Mouse (Mus musculus): Measurements from ENCODE around the gene Lin7c. TPM values are rescaled to one million over a fixed set of nuclear protein-coding genes. Genes with fewer than 3 reads are reported as not detected.

Lin7c gene
- polyA plus RNA-seq, 1 experiment from 2014 or later = 256 TPM

DNA sequence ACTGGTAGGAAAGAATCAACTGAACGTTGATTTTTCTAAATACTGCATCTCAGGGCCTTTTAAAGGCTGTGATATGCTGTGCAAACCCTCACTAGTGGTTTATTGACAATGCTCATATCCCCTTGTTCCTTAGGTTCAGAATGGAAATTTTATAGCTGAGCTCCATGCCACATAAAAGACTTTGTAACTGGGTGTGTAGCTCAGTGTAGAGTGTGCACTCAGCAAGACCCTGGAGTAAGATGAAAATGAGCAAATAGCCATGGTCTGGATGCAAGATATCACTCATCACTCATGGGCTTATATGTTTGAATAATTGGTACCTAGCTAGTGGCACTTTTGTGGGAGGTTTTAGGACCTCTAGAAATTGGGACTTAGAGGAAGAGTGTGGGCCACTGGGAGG, 9.0 kb upstream of the Lin7c start:
- no peak for ATAC-seq
- Histone ChIP-seq H3K36me3 (ENCODE audit: control insufficient read depth, insufficient read depth, low read length) (no peaks in the 10 kb centered on the region), H3K9ac (ENCODE audit: low read depth, low read length) (no peak overlapping the region), H3K27ac (ENCODE audit: low read length) (no peak overlapping the region), H3K4me3 (ENCODE audit: low read depth, low read length) (no peak overlapping the region), H3K4me2 (ENCODE audit: low read length) (no peak overlapping the region), H3K27me3 (ENCODE audit: control insufficient read depth, insufficient read depth, low read depth, low read length) (no peaks in the 10 kb centered on the region), H3K9me3 (replicated peaks; ENCODE audit: control insufficient read depth, low read length, poor library complexity, severe bottlenecking) (no peaks in the 10 kb centered on the region), H3K4me1 (ENCODE audit: control insufficient read depth, insufficient read depth, low read length) (no peaks in the 10 kb centered on the region)
- 63% methylated on average over 1 of the region's 1 CpGs for WGBS

DNA sequence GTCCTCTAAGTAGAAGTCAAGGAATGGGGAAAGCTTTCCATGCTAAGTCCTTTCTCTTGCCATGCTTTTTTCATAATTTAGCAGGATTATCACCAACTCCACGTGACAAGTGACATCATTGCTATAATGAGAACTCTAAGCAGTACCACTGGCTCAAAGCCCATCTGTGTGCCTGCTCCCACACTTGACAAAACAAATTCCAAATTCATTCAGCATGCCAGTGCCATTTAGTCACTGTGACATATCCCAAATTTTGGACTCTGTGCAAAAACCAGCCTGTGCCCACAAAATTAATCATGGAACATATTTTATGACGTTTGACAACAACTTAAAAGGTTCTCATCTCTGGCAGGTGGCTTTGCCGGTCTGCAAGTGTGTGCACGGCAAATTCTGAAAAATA, 6.5 kb upstream of the Lin7c start:
- no peaks in the 10 kb centered on the region for H3K36me3 ChIP-seq (ENCODE audit: control insufficient read depth, insufficient read depth, low read length)
- no peak overlapping the region for H3K27ac ChIP-seq (ENCODE audit: low read length)
- no peaks in the 10 kb centered on the region for H3K4me1 ChIP-seq (ENCODE audit: control insufficient read depth, insufficient read depth, low read length)
- H3K4me2 ChIP-seq (ENCODE audit: low read length) = no peak overlapping the region
- H3K27me3 ChIP-seq (ENCODE audit: control insufficient read depth, insufficient read depth, low read depth, low read length) = no peaks in the 10 kb centered on the region; the same call in 1 of the 2 replicates
- 75% methylated on average over 4 of the region's 4 CpGs for WGBS
- ATAC-seq = no peak
- no peak overlapping the region for H3K9ac ChIP-seq (ENCODE audit: low read depth, low read length)
- H3K9me3 ChIP-seq (replicated peaks; ENCODE audit: control insufficient read depth, low read length, poor library complexity, severe bottlenecking) = no peaks in the 10 kb centered on the region
- H3K4me3 ChIP-seq (ENCODE audit: low read depth, low read length) = no peak overlapping the region

DNA sequence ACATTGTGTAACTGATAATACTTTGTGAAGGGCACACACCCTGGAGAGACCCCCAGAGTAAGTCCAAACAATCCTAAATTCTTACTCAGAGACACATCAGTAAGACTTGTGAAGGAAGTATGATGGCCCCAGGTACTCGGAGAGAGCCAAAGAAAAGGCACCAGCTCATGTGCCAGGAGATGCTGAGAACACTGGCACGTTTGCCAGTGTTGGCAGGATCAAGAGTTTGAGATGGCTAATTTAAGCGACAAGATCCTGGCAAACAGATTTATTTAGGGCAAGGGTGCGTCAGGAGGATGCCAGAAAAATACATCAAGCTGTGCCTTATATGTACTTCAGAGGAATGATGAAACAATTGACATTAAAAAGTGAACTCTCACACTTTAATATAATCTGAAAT, 6.1 kb upstream of the Lin7c start:
- H3K9ac ChIP-seq (ENCODE audit: low read depth, low read length) = no peak overlapping the region
- no peaks in the 10 kb centered on the region; the same call in 1 of the 2 replicates for H3K27me3 ChIP-seq (ENCODE audit: control insufficient read depth, insufficient read depth, low read depth, low read length)
- H3K27ac ChIP-seq (ENCODE audit: low read length) = no peak overlapping the region
- no peak overlapping the region for H3K4me2 ChIP-seq (ENCODE audit: low read length)
- H3K4me1 ChIP-seq (ENCODE audit: control insufficient read depth, insufficient read depth, low read length) = no peaks in the 10 kb centered on the region
- H3K4me3 ChIP-seq (ENCODE audit: low read depth, low read length) = no peak overlapping the region
- ATAC-seq = no peak
- 65% methylated on average over 4 of the region's 4 CpGs for WGBS
- H3K9me3 ChIP-seq (replicated peaks; ENCODE audit: control insufficient read depth, low read length, poor library complexity, severe bottlenecking) = no peaks in the 10 kb centered on the region
- no peaks in the 10 kb centered on the region for H3K36me3 ChIP-seq (ENCODE audit: control insufficient read depth, insufficient read depth, low read length)

DNA sequence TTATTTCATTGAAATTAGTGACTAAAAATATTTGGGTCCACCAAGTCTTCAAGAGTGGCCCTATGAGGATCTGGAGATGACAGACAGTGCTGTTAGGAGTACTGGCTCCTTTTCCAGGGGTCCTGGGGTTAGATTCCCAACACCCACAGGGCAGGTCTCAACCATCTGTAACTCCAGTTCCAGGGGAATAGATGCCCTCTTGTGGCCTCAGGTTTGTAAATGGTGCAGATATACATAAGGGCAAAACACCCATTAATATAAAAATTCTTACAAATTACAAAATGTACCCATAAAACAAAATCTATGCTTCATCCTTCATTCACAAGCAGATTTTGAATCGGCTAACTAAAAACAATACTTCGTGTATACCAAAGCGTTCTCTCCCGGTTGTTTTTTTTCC, 585 bp upstream of the Lin7c start:
- Histone ChIP-seq H3K4me2 (ENCODE audit: low read length) (peak overlapping the region; percentile 31), H3K4me1 (ENCODE audit: control insufficient read depth, insufficient read depth, low read length) (peaks cover 16% of the 10 kb centered on the region), H3K27me3 (ENCODE audit: control insufficient read depth, insufficient read depth, low read depth, low read length) (no peaks in the 10 kb centered on the region; the same call in 1 of the 2 replicates), H3K4me3 (ENCODE audit: low read depth, low read length) (peak overlapping the region; percentile 81), H3K9me3 (replicated peaks; ENCODE audit: control insufficient read depth, low read length, poor library complexity, severe bottlenecking) (no peaks in the 10 kb centered on the region), H3K27ac (ENCODE audit: low read length) (no peak overlapping the region; the same call in 1 of the 2 replicates), H3K36me3 (ENCODE audit: control insufficient read depth, insufficient read depth, low read length) (peaks cover 4% of the 10 kb centered on the region), H3K9ac (ENCODE audit: low read depth, low read length) (peak overlapping the region; percentile 96)
- 36% methylated on average over 4 of the region's 4 CpGs for WGBS
- no peak for ATAC-seq

DNA sequence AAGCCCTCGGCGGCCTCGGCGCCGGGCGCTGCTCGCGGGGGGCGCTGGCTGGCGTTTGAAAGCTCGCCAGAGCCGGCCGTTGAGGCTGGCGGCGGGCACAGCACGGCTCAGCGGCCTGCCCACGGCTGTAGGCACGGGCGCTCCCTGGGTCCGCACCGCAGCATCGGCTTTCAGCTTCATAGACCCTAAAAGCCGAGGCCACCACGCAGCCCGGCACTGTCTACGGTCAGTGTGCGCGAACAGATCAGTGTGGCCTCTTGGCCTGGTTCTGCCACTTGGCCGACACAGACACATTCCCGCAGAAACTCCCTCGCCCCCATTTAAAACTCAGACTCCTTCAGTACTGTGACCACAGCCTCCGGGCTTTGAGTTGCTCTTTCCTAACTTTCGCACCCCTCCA, 378 bp downstream of the Lin7c start:
- H3K9ac ChIP-seq (ENCODE audit: low read depth, low read length) = peak overlapping the region; percentile 96
- no peaks in the 10 kb centered on the region for H3K9me3 ChIP-seq (replicated peaks; ENCODE audit: control insufficient read depth, low read length, poor library complexity, severe bottlenecking)
- H3K4me2 ChIP-seq (ENCODE audit: low read length) = peak overlapping the region; percentile 92
- H3K4me3 ChIP-seq (ENCODE audit: low read depth, low read length) = peak overlapping the region; percentile 81
- peaks cover 12% of the 10 kb centered on the region for H3K36me3 ChIP-seq (ENCODE audit: control insufficient read depth, insufficient read depth, low read length)
- H3K27ac ChIP-seq (ENCODE audit: low read length) = peak overlapping the region; percentile 92
- ATAC-seq = peak; percentile 89
- H3K27me3 ChIP-seq (ENCODE audit: control insufficient read depth, insufficient read depth, low read depth, low read length) = no peaks in the 10 kb centered on the region; the same call in 1 of the 2 replicates
- 0% methylated on average over 25 of the region's 34 CpGs for WGBS
- H3K4me1 ChIP-seq (ENCODE audit: control insufficient read depth, insufficient read depth, low read length) = peaks cover 16% of the 10 kb centered on the region

DNA sequence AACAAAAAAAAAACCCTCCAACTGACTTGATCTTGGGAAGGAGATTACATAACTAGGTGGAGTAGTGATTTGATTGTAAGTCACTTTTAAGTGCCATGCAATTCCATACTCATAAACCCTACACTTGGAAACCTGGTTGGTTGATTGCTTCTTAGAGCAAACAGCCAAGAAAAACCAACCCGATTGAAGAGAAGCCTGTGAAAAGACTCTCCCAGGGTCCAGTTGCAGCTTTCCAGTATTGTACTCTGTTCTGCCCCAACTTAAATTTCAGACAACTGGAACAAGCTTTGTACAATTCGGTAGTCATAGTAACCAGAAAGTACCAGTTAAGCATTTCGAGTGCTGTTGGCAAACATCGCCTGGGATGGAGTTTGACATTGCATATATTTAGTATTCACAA, 818 bp downstream of the Lin7c start:
- peak overlapping the region; percentile 92 for H3K27ac ChIP-seq (ENCODE audit: low read length)
- 10% methylated on average over 4 of the region's 4 CpGs for WGBS
- ATAC-seq = no peak

DNA sequence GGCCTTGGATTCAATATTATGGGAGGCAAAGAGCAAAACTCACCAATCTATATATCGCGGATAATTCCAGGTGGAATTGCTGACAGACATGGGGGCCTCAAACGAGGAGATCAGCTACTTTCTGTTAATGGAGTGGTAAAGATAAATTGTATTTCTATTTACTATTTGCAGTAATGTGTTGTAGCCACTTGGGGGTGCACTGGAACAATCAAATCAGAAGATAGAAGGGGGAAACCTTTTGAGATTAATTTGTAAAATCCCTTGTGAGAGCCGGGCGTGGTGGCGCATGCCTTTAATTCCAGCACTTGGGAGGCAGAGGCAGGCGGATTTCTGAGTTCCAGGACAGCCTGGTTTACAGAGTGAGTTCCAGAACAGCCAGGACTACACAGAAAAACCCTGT, 5.7 kb downstream of the Lin7c start:
- 75% methylated on average over 7 of the region's 7 CpGs for WGBS
- Histone ChIP-seq H3K27me3 (ENCODE audit: control insufficient read depth, insufficient read depth, low read depth, low read length) (no peaks in the 10 kb centered on the region), H3K9me3 (replicated peaks; ENCODE audit: control insufficient read depth, low read length, poor library complexity, severe bottlenecking) (no peaks in the 10 kb centered on the region), H3K9ac (ENCODE audit: low read depth, low read length) (no peak overlapping the region), H3K4me3 (ENCODE audit: low read depth, low read length) (no peak overlapping the region), H3K27ac (ENCODE audit: low read length) (no peak overlapping the region), H3K4me1 (ENCODE audit: control insufficient read depth, insufficient read depth, low read length) (peaks cover 16% of the 10 kb centered on the region), H3K4me2 (ENCODE audit: low read length) (no peak overlapping the region), H3K36me3 (ENCODE audit: control insufficient read depth, insufficient read depth, low read length) (peaks cover 31% of the 10 kb centered on the region)
- no peak for ATAC-seq

More for the DNA sequence above, 818 bp downstream of the Lin7c start:
- Histone ChIP-seq H3K36me3 (ENCODE audit: control insufficient read depth, insufficient read depth, low read length) (peaks cover 16% of the 10 kb centered on the region), H3K4me1 (ENCODE audit: control insufficient read depth, insufficient read depth, low read length) (peaks cover 16% of the 10 kb centered on the region), H3K9ac (ENCODE audit: low read depth, low read length) (peak overlapping the region; percentile 96), H3K27me3 (ENCODE audit: control insufficient read depth, insufficient read depth, low read depth, low read length) (no peaks in the 10 kb centered on the region; the same call in 1 of the 2 replicates), H3K4me2 (ENCODE audit: low read length) (peak overlapping the region; percentile 92), H3K4me3 (ENCODE audit: low read depth, low read length) (peak overlapping the region; percentile 81), H3K9me3 (replicated peaks; ENCODE audit: control insufficient read depth, low read length, poor library complexity, severe bottlenecking) (no peaks in the 10 kb centered on the region)

DNA sequence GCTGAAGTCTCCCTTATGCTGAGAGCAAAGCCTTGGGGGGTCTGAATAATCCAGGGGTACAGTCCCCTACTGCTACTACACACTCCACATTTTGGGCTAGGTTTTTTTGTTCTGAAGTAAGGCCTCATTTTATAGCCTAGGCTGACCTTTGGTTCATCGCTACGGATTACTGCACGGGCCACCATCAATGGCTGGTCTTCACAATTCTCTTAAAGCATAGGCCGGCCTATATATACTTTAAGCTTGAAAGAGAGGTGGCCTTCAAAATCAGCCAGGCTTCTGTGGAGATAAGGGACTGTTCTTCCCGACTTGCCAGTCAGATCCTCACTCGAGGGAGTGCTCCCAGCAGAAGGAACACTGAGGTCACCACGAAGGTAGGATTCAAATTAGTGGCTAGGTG, 12.2 kb downstream of the Lin7c start:
- Histone ChIP-seq H3K9ac (ENCODE audit: low read depth, low read length) (no peak overlapping the region), H3K36me3 (ENCODE audit: control insufficient read depth, insufficient read depth, low read length) (peaks cover 14% of the 10 kb centered on the region), H3K4me3 (ENCODE audit: low read depth, low read length) (no peak overlapping the region), H3K27me3 (ENCODE audit: control insufficient read depth, insufficient read depth, low read depth, low read length) (no peaks in the 10 kb centered on the region), H3K9me3 (replicated peaks; ENCODE audit: control insufficient read depth, low read length, poor library complexity, severe bottlenecking) (no peaks in the 10 kb centered on the region), H3K4me1 (ENCODE audit: control insufficient read depth, insufficient read depth, low read length) (no peaks in the 10 kb centered on the region), H3K4me2 (ENCODE audit: low read length) (no peak overlapping the region), H3K27ac (ENCODE audit: low read length) (no peak overlapping the region)
- ATAC-seq = peak; percentile 18; the same call in 1 of the 2 replicates
- 79% methylated on average over 7 of the region's 7 CpGs for WGBS

DNA sequence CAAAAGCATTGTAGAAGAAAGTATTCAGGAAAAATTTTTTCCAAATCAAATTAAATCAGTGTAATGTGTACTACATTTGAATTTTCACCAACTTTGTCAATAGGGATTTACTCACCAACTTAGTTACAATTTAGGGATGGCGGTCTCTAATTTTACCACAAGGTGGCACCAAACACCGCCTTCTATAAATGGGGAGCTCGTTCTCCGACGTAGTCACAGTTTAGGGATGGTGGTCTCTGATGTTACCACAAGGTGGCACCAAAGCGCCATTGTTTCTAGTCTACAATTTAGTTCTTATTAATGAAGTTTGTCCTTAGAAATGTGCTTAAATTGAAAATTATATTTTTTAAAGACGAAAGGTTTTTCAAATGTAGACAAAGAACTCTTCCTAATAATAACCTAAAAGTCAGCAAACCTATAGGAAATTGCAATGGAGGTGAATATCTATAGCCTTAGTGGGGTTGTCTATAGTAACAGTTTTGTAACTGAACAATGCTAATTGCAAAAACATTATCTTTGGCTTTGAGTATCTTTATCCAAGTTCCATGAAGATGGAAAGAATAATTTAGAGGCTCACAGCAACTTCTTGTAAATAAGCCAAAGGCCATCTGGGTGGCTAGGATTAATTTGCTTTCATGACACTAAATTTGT, 13.6 kb downstream of the Lin7c start:
- no peaks in the 10 kb centered on the region for H3K27me3 ChIP-seq (ENCODE audit: control insufficient read depth, insufficient read depth, low read depth, low read length)
- 0% methylated on average over 7 of the region's 7 CpGs for WGBS
- H3K4me3 ChIP-seq (ENCODE audit: low read depth, low read length) = no peak overlapping the region
- H3K9ac ChIP-seq (ENCODE audit: low read depth, low read length) = no peak overlapping the region
- H3K36me3 ChIP-seq (ENCODE audit: control insufficient read depth, insufficient read depth, low read length) = peaks cover 9% of the 10 kb centered on the region; the same call in 1 of the 2 replicates
- no peak overlapping the region for H3K4me2 ChIP-seq (ENCODE audit: low read length)
- peak; percentile 81 for ATAC-seq
- no peak overlapping the region for H3K27ac ChIP-seq (ENCODE audit: low read length)
- H3K4me1 ChIP-seq (ENCODE audit: control insufficient read depth, insufficient read depth, low read length) = no peaks in the 10 kb centered on the region
- no peaks in the 10 kb centered on the region for H3K9me3 ChIP-seq (replicated peaks; ENCODE audit: control insufficient read depth, low read length, poor library complexity, severe bottlenecking)

All from midbrain, embryonic 16.5 days (tissue).